Mouse (Mus musculus) cerebellum, postnatal 36 days (tissue): ENCODE data around the gene Strn3.
A peak's percentile ranks its signal among the peaks of the same experiment; 100 is the strongest.
"Not testable (repeated sequence)": the region's sequence is repeated elsewhere in the genome, so short reads cannot be mapped to it uniquely, and the experiment has no call there.

Experiments used
- DNase-seq, 2 experiments: peaks; one replicate each; pipeline ENCODE4 v3.0.0; 2021 to 2022; ENCODE audit warnings: mixed read lengths in 2 of 2

Strn3 gene

GRCm38 (mm10) chr12:51692870-51693269, 1.2 kb upstream of the Strn3 start:
- DNase-seq, result not testable (repeated sequence)

DNA sequence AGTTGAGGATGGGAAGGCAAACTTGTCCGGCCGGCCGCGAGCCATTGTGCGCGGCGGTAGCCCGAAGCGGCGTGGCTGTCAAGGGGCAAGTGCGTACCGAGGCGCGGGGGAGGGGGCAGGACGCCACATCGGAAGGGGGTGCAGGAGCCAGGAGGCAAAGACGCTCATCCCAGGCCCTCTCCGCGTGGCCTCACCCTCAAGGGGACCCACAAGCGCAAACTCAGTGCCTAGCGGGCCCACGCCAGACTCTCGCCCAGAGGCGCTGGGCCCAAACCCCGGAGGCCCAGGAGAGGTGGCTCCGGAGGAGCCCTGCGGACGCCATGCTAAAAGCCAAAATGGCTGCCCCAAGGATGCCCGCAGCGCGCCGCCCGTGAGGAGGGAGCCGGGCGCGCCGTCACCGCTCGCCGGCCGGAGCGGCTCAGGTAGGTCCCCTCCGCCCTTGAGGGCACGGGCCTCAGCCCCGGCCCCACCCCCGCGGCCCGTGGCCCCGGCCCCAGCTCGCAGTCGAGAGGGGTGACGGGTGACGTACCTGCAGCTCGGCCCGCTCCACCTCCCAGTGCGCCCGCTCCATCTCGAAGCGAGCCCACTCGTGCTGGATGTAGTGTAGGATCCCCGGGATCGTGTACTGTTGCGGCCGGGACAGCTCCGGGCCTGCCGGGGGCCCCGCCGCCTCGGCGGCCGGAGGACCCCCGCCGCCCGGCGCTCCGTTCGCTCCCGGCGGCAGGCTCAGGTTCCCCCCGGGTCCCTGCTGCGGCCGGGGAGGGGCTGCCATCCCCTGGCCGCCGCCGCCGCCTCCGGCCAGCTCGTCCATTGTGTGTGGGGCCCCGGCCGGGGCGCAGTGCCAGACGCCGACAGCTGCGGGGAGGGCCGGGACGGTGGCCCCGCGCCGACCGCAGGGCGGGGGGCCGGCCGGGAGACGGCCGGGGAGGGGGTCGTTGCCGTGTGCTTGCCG, 528 bp downstream of the Strn3 start, which contains the start of gene Ap4s1:
Gene Ap4s1 (plus strand): TSS at position 141 of the 952 bp plus-strand sequence.
- DNase-seq, result peak; percentile 76

DNA sequence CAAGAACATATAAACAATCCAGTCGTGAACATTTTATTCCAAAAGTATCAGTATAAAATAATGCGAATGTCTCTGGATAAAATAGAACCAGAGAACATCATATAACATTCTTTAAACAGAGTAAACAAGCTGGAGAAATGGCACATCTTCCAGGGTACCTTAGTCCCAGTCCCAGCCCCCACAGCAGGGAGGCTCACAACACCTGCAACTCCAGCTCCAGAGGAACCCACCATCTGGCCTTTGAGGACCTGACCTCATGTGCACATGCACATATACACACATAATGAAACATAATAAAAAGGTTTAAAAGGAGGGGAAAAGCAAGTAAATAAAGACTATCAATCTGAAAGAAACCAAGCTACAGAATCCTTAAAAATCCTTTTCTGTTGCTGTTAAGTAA, 3.2 kb downstream of the Strn3 start:
- no peak for DNase-seq

- DNase-seq, result peak; percentile 37 to 38
Observed at GRCm38 (mm10) chr12:51678844-51679243, 12.9 kb downstream of the Strn3 start.

- DNase-seq, result no peak
Observed at GRCm38 (mm10) chr12:51676442-51676841, 15.3 kb downstream of the Strn3 start.

DNA sequence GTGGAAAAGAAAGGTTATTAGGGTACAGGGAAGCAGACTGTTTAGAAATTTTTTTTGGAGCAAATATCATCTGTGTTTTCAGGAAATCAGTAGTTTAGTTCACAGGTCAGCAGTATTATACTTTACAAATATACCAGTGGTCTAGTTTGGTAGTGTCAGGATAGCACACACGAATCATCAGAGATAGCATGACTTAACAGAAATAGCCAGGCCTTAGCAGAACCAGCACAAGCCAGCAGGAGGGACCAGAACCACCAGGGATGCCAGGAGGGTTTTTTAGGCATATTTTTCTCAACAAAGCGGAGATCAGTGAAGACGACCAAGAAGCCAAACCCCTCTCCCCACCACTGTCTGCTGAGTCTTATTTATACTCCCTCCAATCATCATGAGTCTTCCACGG, 18.4 kb downstream of the Strn3 start:
- no peak for DNase-seq

DNA sequence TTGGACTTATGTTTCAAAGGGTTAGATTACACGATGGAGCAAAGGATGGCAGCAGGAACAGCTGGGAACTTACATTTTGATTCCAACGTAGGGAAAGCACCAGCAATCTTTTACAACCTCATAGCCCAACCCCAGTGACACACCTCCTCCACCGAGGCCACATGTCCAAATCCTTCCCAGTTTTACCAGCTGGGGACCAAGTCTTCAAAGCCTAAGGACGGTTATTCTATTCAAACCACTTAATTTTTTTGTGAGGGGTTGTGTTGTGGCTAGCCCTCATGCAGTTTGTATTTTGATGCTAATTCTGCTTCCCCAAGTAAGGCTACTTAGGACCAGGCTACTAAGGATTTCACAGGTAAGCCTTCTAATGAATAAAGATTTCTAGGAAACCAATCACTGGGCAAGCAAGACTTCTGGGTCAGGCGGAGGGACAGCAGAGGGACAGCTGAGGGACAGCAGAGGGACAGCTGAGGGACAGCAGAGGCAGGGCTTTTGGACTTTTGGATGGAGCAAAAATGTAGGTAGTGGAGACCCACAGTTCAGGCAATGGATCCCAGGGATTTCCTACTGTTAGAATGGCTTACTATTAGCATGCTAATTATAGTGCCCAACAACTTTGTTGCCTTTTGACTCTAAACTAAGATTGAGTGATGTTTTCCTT, 20.3 kb downstream of the Strn3 start:
- DNase-seq, result no peak

DNA sequence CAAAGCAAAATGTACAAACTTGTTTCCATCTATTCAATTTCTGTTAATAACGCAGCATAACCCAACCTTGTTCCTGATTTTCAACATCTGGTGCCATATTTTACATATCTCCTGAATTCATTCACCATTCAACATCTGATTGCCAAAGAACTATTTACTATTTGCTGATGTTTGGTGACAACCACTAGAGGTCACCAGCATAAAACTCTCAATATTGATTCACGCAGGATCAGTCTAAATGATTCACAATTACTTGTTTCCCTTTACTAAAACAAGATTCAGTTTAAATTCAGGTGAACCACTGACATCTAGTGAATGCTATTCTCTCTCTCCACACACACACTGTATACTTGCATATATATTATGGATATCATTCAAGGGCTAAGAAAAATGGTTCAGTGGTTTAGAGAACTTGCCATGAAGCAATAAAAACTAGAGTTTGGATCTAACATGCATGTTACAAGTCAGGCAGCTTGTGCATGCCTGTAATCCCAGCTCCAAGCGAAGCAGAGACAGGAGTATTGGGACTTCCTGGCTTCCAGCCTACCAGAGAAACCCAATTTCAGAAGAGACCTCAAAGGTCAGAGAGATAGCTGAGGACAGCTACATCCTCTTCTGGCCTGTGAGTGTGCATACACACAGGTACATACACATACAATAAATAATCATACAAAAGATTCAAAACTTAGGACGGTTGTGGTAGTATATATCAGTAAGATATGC, 24.8 kb downstream of the Strn3 start:
- DNase-seq, result no peak

GRCm38 (mm10) chr12:51663908-51664307, 27.8 kb downstream of the Strn3 start:
- no peak for DNase-seq

DNA sequence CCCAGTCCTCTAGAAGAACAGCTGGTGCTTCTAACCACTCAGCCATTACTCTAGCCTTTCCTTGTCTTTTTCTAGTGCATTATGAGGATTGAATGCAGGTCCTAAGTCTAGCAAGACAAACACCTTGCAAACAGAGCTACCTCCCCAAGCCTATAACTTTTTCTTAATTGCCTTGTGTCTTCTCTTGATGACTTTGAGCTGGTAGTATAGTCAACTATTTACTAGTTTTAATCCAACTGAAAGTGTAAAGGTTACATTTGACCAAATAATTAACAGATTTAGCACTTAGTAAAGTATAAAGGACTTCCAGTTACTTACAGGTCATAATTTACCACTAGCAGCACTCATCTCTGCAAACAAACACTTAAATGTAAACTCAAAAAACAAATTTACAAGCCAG, 28.7 kb downstream of the Strn3 start:
- DNase-seq, result no peak

DNA sequence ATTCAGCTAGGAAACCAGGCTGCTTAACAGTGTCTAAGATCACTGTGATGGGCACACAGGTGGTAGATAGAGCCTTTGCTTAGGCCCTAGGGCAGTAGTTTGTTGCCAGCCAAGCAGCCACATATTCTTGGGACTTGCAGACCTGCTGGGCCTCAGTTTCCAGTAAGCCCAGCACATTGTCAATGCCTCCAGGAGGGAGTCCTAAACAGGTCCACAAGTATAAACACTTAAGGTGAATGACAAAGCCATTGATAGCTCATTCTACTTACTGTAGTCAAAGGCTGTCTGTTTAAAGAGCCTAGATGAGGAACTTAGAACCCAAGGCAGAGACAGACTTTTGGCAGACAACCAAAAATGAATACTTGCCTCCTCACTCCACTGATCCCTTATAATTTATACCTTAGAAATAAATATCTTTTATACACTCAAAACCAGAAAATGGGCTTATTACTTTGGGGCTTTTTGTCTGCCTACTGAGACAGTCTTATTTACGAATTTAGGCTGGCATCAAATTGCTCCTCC, 35.7 kb downstream of the Strn3 start:
- DNase-seq, result no peak

- not testable (repeated sequence) for DNase-seq
Observed at GRCm38 (mm10) chr12:51649401-51649800, 42.3 kb downstream of the Strn3 start.

- DNase-seq, result no peak
Observed at GRCm38 (mm10) chr12:51641871-51642270, 49.8 kb downstream of the Strn3 start.

GRCm38 (mm10) chr12:51636689-51637470, 54.8 kb downstream of the Strn3 start:
- DNase-seq, result no peak

GRCm38 (mm10) chr12:51636260-51636659, 55.4 kb downstream of the Strn3 start:
- no peak for DNase-seq

DNA sequence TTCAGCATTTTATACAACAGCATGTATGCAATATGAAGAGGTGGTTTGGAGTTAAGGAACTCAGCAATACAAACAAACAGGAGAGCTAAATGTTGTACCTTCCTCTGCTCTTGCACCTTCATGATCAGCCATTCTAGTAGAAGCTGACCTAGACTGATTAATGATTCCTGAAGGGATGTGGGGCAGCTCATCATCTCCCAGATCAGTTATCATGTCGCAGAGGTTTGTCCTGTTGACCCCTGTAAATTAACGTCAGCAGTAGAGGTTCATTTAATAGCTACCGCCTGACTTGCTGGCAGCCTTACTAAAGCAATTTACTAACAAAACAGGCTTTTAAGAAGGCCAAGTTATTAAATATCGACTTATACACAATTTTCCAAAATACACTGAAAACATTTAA, 58.2 kb downstream of the Strn3 start:
- no peak for DNase-seq

DNA sequence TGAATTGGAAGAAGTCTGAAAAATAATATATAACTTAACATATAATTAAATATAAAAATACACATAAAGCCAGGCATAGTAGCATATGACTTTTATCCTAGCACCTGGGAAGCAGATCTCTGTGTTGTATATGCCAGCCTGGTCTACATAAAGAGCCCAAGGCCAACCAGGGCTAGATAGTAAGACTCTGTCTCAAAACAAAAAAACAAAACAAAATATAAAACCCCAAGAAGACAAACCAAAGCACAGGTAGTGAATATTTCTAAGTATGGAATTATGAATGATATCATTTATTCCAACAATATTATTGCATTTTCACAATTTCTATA, 68.4 kb downstream of the Strn3 start:
- DNase-seq, result no peak

DNA sequence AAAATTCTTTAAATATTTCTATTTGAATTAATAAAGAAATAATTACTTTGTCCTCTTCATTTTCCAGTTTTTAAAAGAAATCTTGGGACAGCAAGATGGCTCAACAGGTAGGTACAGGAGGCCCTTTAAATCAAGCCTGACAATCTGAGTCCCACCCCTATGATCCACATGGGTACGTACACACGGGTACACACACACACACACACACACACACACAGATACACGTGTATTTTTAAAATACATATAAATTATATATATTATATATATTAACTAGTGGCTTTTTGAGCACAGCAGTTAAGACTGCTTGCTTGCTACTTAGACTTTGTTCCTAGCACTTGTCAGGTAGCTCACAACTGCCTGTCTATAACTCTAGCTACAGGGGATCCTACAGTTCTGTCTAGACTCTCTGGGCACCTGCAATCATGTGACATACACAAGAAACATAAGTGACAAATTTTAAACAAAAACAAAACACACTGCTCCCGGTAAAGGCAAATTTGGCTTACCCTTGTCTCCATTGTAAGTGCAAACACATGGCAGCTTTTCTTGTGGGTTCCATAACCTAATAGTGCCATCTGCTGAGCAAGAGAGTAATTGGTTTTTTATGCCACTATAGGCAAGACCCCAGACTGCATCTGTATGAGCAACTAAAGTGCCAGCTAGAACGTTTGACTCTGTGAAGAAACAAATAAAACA, 68.9 kb downstream of the Strn3 start:
- no peak for DNase-seq

DNA sequence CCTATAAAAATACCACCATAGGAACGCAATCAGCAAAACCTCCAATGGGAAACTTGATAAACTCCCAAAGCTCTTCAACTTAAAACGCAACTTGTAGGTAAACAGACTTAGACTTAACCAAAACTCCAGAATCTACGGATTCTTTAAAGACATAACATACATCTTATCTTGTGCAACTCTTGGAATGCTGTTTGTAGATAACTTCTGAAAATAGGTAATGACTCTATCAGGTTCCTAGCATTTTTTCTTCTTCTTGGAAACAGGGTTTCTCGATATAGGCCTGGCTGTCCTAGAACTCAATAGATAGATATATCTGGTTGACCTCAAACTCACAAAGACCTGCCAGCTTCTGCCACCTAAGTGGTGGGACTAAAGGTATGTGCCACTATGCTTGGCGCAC, 70.5 kb downstream of the Strn3 start:
- DNase-seq, result no peak

GRCm38 (mm10) chr12:51620572-51620971, 71.1 kb downstream of the Strn3 start:
- DNase-seq, result no peak

DNA sequence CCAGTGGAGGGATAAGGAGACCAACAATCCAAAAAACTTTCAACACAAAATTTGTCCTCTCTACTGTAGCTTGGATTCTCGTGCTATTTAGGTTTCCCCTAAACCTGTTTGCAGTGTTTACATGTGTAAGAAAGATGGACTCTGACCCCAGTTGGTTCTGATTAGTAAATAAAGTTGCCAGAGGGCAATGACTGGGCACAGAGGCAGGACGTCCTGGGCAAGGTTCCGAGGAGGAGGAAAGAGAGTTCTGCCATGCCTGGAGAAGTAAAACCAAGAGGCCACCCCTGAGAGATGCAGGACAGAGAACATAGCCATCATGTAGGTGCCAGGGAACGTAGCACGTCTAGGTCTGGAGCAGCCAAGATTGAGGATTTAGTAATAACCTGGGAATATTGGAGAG, 79.3 kb downstream of the Strn3 start:
- DNase-seq, result no peak

DNA sequence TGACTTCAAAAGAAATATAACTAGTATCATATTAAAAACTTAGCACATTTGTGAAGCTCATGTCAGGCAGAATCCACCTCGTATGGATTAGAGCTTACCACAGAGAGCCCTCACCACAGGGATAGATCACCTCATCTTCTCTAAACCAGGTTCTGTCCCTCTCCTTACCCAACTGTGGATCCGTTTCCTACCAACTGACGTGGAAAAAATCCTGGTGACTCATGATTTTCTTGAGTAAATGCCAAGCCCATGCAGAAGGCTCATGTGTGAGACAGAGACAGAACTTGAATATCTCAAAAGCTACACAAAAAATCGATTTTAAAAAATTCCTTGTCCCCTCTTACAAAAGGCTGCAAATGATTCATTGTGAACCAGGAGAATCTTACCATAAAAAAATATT, 85.6 kb downstream of the Strn3 start:
- peak in 1 of 2 experiments; percentile 13 for DNase-seq
